Mouse (Mus musculus) fibroblast of lung, adult 2 months (primary cell): ENCODE data around the gene Epdr1.
"Not testable (repeated sequence)": the region's sequence is repeated elsewhere in the genome, so short reads cannot be mapped to it uniquely, and the experiment has no call there.

Source experiments
- DNase-seq: peaks from one replicate; pipeline ENCODE4 v3.0.0-alpha.2; 2011; ENCODE audit warnings: low read depth

Gene Epdr1

DNA sequence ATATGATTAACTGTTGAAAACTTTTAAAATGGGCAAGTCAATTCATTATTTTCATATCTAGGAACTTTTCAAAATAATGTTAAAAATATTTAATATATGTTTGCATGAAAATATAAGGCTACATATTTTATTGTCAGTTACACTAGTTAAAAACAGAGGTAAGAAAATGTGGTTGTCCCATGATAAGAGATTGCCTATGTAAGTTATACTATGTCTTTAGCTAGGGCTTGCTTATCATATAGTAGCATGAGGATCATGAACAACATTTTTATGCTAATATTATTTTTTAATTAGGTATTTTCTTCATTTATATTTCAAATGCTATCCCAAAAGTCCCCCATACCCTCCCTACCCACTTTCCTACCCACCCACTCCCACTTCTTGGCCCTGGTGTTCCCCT, 14.8 kb downstream of the Epdr1 start:
- no peak for DNase-seq

- DNase-seq = no peak
These were observed 16.0 kb downstream of the Epdr1 start for GRCm38 (mm10) chr13:19603719-19604118.

GRCm38 (mm10) chr13:19602531-19602930, 17.2 kb downstream of the Epdr1 start:
- no peak for DNase-seq

DNA sequence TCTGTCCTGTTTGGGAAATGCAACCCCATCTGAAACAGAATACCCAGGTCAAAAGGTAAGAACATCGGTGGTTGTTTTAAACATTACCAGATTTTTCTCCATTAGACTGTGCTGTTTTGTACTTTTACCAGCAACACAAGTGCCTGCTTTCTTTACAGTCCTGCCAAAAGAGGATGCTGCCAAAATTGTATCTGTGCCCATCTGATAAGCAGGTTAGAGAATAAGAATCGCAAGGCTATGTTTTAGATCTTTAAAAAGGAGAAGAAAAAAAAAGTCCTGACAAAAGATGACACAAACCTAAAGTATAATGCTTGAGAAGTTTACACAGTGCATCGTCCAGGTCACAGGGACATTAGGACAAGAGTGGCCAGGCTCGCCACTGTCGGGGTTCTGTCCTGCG, 20.5 kb downstream of the Epdr1 start:
- DNase-seq = no peak

- no peak for DNase-seq
These were observed 24.6 kb downstream of the Epdr1 start for GRCm38 (mm10) chr13:19595141-19595540.

DNA sequence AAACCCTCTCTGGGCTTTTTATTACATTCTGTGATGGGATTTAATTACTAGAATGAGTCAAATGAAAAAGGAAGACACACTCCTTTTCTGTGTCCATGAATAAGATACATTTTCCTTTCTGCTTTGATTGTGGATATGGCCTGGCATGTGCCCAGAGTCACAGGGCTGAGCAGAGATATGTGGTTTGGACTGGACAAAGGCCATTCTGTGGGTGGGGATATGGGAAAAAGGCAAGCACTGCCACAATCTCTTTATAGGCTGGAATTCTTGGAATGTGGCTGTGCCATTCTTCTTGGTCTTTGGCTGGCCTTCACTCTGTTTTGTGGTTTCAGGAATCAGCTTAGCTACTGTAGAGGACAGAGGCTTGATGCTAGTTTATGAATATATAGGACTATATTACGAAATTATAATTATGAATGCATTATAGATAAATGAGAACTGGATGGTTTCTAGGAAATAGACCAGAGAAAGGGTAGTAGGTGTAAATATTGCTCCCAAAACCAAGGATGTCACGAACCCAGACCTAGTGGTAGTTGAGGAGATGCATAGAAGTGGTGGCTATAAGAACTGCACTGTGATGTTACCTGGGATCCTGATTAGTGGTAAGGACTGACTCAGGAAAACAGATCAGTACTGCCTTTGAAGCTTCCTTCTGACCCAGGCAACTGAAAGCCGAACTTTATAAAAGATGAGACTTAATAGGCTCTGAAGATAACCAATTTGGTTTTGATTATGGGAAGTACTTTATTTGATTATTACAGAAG, 28.5 kb downstream of the Epdr1 start:
- no peak for DNase-seq

DNA sequence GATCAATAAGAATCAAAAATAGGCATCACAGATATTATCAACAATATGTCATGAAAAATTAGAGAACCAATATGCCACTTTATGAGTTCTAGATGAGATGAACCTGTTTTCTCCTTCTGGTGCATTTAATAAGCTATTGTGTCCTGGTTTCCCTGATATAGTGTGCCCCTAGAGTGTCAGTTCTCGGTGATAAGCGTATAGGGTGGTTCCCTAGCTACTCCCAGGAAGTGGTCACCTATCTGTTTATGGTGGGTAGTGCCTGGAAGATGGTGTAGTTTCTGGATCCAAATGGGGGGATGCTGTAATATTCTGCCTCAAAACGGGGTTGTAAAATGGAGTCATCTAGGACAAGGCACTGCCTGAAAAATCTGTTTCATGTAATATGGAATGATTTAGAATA, 43.8 kb downstream of the Epdr1 start:
- DNase-seq = no peak

- not testable (repeated sequence) for DNase-seq
These were observed 45.0 kb downstream of the Epdr1 start for GRCm38 (mm10) chr13:19574723-19575122.

DNA sequence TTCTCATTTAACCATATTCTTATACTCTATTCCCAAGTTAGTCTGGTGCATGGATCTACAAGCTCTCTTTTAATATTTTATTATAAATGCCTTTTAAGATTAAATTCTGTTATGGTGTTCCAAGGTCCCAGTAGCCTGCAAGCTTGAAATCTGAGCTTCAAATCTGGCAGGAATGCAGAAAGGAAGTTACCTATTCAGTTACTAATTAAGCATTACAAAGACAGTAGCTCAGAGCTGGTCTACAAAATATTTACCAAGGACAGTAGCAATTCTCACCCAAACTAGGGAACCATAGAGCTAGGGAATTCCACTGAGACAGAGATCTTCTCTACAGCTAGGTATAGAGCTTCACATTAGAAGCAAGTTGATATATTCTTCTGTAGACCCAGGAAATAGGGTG, 49.6 kb downstream of the Epdr1 start:
- not testable (repeated sequence) for DNase-seq

DNA sequence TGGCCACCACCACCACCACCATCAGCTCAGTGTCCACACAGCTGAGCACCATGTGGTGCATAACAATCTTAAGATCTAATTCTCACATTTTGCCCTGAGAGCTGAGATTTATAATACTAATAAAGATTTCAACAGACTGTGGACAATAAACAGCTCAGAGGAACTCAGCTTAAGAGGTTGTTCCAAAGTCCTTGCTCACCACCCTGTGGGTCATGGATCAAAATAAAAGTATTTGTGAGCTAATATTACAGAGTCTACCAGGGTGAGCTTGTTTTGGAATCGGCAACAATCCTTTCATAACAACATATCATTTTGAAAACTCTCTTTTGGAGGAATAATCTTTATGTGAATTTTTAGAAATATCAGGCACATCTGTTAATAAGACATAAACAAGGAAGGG, 57.2 kb downstream of the Epdr1 start:
- no peak for DNase-seq

- no peak for DNase-seq
These were observed 64.3 kb downstream of the Epdr1 start for GRCm38 (mm10) chr13:19555391-19555790.
